Mouse (Mus musculus) thymus, postnatal 14 days (tissue): Measurements from ENCODE around the gene Atp1a1.

Source experiments
- DNase-seq: peaks from one replicate; pipeline ENCODE4 v3.0.0; 2021

The Atp1a1 gene

DNA sequence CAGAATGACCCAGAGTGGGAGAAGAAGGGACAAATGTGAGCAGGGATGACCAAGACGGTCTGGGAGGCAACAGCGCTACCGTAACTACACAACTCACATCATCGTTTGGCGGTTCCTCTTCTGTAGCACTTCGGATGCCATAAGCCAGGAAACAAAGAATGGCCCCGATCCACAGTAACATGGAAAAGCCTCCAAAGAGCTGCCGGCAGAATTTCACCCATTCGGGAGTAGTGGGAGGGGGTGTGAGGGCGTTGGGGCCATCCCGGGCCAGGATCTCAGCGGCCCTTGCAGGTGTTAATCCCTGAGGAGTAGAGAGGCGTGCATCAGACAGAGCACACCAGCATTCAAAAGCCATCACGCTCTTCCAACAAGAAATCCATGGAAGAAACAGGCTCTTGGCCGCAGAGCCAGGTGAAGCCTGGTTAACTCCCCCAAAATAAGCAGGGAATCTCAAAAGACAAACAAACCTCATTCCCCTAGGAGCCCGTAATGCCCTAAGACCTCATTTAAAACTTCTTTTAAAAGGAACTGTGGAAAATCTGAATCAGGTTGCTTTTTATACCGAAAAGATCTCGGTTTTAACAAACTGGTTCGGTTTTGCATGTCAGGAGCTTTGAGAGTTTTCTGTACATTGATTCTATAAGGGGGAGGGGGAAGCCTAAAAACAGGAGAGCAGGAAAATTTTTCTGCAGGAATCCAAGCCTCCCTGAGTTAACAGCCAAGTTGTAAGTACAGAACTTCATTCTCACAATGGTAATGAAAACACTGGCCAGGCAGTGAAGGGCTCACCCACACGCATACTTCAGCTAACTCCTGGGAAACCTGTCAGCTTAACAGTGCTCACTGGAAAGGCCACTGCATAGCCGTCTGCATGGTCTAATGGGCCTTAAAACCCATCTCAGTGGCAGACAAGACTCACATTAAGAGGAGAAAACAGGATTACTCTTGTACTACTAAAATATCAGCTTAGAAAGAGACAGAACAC, 11.9 kb downstream of the Atp1a1 start:
- no peak for DNase-seq

DNA sequence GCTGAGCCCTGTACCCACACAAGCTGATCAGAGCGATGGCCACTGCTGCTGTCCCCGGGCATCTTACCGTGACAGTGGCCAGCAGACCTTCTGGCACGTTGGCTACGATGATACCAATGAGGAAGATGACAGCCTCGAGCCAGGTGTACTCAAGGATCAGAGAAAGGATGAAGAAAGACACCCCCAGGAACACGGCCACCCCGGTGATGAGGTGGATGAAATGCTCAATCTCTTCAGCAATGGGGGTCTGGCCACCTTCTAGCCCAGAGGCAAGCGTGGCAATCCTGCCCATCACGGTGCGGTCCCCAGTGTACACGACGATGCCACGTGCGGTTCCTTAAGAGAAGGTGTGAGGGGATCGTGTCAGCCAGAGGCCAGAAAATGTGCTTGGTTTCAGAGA, 14.1 kb downstream of the Atp1a1 start:
- no peak for DNase-seq

DNA sequence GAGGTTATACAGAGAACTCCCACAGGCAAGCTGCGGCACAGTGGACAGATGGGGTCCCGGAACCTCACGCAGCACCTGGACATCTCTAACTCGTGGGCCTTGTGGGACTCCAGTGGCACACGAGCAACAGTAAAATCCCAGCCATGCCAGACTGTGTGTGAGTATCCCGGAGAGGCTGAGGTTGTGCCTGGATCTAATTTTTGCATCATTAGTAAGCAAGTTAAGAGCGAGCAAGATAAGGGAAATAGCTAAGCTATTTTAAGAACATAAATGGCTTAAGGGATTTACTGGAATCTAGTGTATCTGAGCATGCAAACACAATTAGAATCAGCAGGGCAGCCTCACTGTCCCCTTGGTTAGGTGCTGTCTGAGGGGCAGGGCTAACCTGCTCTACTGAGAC, 16.2 kb downstream of the Atp1a1 start:
- no peak for DNase-seq

DNA sequence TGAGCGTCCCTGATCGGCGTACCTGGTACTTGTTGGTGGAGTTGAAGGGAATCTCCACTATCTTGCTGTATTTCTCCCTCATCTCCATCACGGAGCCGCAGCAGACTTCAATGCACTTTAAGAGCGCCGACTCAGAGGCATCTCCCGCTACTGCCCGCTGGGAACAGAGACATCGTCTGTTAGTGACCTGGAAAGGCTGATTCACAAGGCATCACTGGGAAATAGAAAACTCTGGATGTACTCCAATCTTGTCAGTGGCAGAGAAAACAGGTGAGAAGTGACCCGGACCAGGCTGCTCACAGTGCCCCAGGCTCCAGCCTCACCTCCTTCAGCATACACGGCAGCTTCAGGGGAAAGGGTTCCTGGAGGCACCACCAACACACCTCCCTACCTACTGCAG, 17.7 kb downstream of the Atp1a1 start:
- no peak for DNase-seq

DNA sequence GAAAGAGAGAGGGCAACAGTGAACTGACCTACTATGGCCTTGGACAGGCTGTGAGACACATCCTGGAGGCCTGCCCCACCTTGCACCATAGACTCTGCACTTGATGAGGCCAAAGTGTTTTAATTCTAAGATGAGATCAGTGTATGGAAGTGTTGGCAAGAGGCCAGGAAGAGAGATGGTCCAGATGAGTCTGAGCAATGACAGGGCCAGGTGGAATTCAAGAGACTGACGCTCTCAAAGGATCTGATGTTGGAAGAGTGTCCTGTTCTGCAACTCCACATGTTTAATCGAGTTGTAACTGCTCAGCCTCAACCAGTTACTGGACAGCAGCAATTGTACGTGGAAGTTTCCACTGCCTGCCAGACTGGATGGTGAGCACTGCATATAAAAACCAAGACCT, 26.4 kb downstream of the Atp1a1 start:
- no peak for DNase-seq

DNA sequence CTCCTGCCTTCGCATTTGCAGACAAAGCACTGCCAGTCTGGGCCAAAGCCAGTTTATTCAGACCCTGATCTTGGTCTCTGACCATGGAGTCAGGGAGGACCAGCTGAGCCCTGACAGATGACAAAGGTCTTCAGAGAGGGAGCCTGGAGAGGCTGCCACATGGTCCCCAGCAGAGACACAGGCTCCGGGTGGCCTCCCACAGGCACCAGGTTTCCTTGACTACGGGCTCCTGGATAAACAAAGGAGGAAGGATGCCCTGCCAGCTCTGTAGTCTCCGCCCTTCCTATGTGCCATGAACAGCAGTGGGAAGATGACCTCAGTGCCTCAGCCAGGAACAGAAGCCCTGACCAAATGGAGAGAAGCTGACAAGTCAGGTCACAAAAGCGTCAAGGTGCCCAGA, 27.1 kb downstream of the Atp1a1 start:
- DNase-seq, result no peak

DNA sequence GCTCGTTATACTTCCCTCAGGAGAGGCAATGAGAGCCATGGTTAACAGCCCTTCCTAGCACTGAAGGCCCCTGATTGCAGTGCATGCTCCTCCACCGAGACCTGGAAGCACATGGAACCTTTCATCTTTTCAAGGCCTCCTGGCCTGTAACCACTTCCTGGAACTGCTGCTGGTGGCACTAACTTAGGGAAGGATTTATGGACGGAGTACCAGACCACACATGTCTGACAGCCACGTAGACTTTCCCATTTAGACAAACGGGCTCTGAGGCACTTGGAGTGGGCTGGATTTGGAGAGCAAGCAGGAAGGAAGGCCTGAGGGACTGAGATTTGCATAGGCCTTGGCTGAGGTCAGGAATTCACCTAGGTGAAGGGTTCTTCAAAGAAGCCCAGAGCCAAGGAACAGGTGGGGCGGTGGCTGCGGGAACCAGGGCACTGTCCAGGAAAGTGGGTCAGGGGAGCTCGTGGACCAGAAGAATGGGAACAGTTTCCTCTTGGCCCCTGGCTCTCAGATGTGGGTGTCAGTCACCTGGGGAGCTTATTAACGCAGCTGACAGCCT, 28.9 kb downstream of the Atp1a1 start:
- no peak for DNase-seq

DNA sequence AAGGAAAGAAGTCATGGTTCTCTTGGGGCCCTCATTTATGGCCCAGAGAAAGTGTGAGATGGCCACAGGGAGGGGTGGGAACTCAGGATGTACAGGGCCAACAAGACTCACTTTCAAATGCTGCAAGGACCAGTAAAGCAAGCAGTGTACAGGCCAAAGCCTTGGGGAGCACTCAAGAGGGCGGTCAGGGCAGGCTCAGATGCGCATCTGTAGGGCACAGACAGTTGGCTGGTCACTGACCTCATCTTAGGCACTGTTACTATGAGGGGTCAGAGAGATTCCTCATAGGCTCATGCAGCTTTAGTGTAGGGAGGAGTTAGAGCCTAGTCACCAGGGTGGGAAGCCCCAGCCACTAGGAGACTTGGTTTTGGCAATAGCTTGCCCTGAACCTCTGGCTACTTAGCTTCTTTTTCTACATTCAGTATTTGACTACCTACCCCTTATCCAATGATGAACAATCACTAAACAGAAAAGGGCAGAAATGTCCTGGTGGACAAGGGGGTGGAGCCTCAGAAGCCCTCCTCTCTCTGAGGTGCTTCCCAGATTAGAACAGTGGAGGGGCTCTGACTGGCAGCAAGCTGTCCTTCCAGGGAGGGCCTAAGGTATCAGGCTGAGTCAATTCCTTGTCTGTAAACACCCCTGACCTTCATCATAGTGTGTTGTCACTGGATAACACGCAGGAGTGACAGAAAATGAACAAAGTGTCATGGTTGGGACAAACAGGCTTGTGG, 29.9 kb downstream of the Atp1a1 start:
- DNase-seq, result no peak

DNA sequence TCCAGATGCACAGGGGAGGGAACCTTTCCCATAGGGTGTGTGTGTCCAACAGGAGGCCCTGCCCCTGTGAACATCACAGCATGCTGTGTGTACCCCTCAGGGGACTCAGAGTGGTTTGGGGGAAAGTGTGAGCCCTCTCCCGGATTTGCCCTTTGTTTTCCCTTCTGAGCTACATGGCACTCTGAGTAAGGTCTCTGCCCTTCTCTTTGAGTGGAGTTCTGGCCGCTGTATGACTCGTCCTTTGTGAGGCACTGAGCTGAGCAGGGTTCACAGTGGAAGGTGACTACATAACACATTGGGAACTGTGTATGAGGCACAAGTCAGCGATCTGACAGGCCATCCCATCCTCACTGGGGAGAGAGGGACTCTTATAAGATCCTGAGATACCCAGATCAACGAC, 31.5 kb downstream of the Atp1a1 start:
- DNase-seq, result no peak

DNA sequence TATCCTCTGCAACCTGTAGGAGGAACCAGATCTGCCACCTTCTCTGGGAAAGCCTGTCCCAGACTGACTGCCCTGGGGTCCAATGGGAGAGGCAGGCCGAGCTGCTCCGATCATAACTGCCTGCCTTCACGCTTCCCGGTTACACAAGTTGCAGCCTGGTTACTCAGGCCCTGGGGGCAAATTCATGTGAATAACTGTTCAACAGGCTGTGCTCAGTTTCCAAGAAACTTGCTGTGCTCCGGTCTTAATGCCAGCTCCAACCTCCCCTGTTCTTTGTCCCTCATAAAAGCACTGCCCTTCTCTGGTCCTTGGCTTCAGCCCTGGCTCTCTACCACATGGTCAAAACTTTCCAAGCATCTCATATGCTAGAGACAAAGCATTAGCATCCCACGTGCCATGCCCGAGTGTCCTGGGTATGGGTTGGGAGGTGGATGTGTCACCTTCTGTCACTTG, 32.3 kb downstream of the Atp1a1 start:
- no peak for DNase-seq

DNA sequence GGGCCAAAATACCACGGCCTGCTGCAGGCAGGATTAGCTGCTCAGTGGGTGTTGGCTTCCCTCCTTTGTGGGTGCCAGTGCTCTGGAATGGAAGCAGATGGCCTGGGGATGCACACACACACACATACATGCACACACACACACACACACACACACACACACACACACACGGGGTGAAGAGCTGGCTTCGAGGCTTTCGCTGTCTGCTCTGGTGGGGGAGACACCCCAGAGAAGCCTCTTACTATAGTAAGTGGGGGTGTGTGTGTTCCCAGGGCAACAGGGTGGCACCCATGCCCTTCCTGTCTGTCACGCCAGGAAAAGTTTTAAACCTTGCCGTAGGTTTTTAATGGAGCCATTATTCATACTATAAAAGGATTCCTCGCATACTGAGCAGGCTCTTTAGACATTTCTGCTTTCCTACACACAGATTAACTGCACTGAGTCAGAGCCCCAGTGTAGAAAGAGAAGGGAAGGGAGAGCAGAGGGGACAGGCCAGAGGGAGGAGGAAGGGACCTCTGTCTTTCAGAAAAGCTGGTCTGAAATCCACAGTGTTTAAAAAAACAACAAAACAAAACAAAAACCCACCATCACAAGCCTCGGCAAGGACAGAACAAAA, 32.9 kb downstream of the Atp1a1 start:
- no peak for DNase-seq

DNA sequence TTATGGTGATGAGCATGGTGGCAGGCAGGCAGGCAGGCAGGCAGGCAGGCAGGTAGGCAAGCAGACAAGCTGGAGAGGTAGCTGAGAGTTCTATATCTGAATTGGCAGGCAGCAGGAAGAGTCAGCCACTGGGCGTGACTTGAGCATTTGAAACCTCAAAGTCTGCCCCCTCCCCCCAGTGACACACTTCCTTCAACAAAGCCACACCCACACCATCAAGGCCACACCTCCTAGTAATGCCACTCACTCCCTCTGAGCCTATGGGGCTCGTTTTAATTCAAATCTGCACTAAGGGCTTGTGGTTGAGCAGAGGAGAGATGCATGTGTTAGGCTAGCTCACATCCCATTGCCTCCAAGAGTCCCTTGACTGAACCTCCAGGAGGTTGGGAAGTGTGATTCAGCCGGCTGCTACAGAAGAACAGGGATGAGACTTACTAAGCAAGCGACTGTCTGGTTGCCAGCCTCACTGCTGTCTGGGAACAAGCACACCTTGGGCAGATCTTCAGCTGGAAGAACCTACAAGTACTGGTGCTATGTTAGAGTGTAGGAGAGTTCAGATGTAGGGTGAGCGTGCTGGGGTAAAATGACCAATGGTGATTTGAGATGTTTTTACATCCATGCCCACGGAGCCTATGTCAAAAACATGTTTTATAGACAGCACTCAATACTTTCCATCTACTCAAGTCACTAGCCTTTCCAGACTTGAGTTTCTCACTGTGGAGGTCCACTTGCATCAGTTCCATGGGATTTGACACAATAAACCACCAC, 33.6 kb downstream of the Atp1a1 start:
- DNase-seq, result peak; percentile 42

DNA sequence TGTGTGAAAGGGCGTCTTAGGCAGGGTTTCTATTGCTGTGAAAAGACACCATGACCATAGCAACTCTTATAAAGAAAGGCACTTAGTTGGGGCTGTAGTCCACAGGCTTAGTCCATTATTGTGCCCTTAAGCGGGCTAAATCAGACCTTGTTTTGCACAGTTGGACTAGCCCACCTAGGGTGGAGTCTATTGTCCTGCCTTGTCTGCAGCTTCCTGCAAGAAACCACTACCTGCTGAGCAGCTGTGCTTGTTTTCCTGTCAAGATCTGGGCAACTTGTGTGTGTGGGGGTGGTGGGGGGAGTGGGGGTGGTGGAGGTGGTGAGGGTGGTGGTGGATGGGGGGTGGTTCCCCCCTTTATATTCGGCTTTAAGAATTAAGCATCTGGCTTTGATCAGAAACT, 34.2 kb downstream of the Atp1a1 start:
- no peak for DNase-seq

DNA sequence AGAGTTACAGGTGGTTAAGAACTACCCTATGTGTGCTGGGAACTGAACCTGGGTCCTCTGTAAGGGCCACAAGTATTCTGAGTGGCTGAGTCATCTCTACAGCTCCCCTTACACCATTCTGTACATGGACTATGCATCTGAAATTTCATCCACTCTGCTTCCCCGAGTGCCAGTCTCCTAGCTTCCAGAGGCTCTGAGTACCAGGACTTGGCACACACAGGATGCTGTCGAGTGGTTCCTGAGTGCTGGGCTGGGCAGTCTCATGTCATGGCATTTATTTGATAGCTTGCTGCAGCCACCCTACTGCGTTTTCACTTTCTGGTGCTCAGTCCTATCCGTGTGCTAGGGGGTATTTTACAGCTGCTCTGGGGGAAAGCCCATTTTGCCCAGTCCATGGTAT, 35.9 kb downstream of the Atp1a1 start:
- DNase-seq, result no peak

DNA sequence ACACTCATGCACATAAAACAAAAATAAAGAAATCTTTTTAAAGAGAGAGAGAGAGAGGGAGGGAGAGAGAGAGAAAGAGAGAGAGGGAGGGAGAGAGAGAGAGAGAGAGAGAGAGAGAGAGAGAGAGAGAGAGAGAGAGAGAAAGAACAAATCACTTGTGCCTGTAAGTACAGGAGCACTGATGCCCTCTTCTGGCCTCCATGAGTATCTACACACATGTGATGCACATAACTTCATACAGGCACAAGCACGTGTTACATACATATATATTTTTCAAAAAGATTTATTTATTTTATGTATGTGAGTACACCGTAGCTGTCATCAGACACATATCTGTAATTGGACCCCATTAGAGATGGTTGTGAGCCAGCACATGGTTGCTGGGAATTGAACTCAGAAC, 40.5 kb downstream of the Atp1a1 start:
- DNase-seq, result no peak

DNA sequence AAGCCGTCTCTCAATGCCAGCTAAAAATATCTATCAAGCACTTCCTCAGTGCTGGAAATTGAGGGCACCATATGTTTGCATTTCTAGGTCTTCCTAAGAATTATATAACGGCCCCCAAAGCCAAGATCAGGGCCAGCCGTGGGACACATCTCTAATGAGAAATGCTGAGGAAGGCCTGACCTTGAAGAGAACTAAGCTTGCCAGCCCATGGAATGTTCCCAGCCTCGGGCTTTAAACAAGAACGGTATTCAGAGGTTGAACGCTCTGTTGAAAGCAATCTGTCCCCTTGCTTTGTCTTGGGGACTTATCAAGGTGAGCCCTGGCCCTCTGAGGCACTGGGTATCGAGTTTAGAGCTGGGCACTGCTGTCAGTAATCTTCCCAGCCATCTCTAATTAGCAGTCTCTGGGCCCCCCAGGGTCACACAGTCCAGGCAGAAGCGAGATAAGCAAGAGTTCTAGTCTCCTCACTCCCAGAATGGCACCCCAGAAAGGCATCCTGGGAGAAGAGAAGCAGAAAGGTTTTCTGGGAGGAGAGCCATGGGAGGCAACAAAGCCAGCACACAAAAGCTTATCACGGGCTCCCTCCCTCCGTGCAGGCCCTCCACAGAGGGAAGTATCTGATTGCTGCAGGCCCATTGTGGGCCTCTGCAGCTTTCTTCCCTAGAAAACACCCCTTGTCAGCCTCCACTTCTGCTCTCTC, 41.8 kb downstream of the Atp1a1 start:
- no peak for DNase-seq

DNA sequence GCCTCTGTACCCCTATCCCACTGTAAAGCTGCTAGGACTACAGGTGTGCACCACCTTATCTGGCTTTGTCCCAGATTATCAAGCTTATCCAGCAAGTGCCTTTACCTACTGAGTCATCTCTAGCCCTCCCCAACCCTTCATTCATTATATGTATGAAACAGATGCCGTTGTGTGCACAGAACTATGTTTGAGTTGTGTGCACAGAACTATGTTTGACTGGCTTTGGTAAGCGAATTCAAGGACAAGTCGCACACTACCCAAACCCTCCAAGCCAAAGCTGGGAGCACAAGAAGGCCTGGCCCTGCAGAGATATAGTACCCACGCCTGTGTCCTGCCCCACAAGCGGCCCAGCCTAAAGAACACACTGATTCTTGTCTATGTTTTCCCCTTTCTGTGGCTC, 42.5 kb downstream of the Atp1a1 start:
- no peak for DNase-seq

DNA sequence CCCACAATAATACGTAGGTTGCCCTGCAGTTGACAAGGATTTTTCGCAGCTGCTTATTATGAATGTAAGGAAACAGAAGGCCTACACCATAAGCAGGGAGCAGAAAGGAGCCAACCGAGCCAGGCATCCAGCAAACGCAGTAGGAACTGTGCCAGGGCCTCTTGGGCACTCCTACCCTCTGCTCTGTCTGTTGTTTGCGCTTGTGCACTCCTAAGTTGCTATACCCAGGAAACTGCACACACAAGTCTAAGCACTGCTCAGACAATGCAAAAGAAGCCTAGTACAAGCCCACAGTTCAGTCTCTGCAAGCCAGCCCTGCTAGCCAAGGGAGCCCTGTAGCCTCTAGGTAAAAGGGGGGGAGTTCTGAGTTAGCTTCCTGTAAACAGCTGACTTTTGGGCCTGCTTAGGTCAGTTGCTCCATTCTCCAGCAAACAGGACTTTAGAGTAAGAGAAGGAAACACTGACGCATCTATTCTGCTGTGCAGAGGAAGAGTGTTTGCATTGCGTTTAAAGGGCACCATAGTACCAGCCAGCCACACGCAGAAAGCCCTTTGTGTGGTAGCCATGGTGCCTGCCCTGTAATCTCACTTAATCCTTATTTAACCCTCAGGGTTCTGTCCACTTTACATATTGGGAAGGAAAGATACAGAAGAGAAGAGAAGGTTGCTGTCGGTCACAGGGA, 43.5 kb downstream of the Atp1a1 start:
- no peak for DNase-seq

DNA sequence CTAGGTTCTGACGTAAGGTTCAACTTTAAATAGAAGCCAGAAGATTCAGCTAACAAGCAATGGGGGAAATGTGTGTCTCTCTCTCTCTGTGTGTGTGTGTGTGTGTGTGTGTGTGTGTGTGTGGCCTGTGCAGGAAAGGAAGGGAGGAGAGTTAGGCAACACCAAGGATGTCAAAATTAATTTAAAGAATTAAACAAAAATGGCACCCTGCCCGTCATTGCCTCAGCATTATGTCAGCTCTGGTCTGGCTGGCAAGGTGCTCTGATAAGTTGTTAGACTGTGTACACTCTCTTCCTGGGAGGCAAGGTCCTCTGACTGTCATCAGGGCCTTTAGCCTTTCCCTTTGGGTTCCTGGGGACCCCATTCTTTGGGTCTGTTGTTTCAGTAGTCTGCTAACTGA, 47.8 kb downstream of the Atp1a1 start:
- DNase-seq, result no peak

DNA sequence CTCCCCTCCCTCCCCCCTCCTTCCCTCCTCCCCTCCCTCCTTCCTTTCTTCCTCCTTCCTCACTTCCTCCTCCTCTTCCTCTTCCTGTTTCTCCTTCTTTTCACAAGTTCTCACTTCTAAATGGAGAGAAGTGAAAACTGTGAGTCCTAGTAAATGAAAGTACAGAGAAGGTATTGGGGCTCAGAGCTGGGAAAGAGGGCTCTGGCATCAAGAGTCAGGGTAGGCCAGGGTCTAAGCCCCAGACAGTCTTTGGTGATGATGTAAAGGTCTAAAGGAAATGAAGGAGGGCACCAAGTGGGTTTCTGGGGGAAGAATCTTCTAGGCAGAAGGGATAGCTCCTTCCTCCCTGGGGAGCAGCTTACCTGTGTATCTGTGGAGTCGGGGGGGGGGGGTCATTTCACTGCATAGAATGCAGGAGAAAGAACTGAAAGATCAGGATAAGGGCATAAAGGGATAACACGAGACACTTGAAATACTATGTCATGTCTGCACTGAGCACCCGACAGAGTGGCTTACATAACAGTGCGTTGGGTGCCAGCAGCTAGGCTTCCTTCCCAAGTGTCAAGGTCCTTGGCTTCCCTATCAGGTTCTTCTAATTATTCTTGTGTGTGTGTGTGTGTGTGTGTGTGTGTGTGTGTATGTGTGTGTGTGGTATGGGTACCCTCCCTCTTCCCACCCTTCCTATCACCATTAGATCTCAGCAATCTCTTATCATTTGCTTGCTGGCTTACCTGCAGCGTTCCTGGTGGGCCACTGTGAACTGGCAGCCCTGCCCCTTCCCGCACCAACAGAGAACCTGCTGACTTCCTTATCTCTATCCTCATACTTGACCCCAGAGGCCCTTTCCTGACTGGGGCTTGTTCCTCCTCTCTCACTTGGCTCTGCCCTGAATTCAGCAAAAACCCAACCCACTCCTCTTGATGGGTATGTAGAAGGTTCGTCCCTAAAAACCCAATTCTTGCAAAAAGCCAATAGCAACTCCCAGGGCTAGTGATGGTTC, 51.6 kb downstream of the Atp1a1 start:
- DNase-seq, result no peak
